Mouse (Mus musculus) mesoderm, embryonic 11.5 days (tissue): ENCODE data around the gene Abhd12.
"Not testable (repeated sequence)": the region's sequence is repeated elsewhere in the genome, so short reads cannot be mapped to it uniquely, and the experiment has no call there.

Experiments used
- DNase-seq: peaks from one replicate; pipeline ENCODE4 v3.0.0-alpha.2; 2012; ENCODE audit warnings: low read depth, low spot score

Gene Abhd12

GRCm38 (mm10) chr2:150904272-150904935 lies at the start of gene Abhd12:
TSS of gene Abhd12 (minus strand) at chr2:150904741.
- peak; percentile 97 for DNase-seq

- DNase-seq: no peak
These were observed 46.7 kb upstream of the Abhd12 start for GRCm38 (mm10) chr2:150951201-150951600.

DNA sequence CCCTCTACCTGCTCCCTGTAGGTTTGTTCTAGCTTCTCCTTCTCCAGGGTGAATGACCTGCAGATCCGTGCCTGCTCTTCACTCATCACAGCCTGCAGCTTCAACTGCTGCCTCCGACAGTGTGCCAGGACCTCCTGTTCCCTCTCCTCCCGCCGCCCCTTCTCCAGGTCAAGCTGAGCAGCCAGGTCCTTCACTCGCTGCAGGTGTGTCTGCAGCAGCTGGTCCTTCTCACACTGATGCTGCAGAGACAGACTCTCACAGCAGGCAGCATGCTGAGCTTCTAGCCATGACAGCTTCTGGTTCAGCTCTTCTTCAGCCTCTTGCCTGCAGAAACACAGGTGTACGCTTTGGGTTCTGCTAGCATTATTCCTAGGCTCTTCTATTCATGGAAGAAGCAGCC lies 45.5 kb upstream of the Abhd12 start:
- DNase-seq: no peak

DNA sequence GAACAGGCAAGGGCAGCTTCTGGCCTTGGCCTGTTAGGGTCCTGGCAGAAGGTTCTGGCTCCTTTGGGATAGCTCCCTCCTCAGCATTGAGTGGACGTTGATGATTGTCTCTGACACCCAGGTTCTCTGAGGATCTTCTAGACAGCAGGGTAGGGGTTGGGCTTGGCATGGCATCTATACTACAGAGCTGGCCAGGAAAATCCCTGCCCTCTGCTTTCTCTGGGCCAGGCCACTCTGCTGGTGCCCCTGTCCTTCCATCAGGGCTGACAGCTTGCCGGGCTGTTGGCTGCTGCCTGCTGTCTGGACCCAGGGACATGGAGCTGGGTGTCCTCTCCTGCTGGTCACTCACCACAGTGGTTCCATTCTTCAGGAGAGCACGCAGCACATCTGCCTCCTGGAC lies 45.1 kb upstream of the Abhd12 start:
- DNase-seq: no peak

GRCm38 (mm10) chr2:150948786-150949185 lies 44.2 kb upstream of the Abhd12 start:
- no peak for DNase-seq

DNA sequence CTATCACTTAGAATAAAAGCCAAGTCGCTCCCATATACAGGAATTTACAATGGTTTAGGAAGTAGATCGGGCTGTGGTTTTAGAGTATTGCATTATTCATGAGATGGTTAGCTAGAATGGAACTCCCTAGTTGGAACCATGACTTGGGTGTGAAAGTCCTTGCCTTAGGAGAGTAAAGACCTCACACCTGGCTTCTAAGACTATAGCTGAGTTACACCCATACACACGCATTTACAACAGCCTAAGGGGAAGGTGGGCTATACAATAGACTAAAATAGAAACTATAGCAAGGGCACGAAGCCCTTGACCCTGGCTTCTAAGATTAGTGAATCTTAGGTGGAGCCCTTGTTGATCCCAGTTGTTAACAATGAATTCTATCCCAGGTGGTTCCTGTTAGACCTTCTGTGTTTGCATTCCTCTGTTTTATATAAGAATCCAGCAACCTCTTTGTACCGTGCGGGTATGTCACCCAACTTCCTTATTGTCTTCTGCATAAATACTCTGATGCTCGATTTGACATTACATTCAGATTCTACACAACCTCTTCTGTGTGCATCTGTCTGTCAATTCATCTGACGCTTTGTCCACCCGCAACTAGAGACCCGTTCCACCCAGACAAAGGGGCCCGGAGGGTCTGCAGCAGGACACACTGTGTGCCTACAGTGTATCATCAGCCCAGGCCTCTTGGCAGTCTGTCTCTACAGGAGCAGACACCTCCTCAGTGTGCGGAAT lies 43.5 kb upstream of the Abhd12 start:
- DNase-seq: not testable (repeated sequence)

- DNase-seq: not testable (repeated sequence)
These were observed 42.8 kb upstream of the Abhd12 start for GRCm38 (mm10) chr2:150947341-150947740.

DNA sequence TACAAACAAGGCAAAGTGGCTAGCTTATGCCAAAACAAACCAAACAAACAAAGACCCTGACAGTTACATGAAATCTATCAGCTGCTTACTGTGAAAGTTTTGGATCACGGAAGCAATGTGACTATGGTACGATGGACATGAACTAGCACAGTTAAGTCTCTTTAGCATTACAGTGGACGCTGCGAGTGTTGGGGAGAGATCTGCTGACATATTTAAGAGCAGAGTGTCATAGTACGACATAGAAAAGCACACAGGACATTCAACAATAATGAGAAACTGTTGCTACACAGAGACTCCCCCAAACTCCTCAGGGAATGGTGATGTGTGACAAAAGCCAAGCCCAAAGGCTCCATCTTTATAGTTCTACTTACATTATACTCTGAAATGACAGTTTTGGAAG lies 39.5 kb upstream of the Abhd12 start:
- no peak for DNase-seq

- DNase-seq: no peak
These were observed 30.1 kb upstream of the Abhd12 start for GRCm38 (mm10) chr2:150934659-150935058.

- no peak for DNase-seq
These were observed 28.9 kb upstream of the Abhd12 start for GRCm38 (mm10) chr2:150933482-150933881.

DNA sequence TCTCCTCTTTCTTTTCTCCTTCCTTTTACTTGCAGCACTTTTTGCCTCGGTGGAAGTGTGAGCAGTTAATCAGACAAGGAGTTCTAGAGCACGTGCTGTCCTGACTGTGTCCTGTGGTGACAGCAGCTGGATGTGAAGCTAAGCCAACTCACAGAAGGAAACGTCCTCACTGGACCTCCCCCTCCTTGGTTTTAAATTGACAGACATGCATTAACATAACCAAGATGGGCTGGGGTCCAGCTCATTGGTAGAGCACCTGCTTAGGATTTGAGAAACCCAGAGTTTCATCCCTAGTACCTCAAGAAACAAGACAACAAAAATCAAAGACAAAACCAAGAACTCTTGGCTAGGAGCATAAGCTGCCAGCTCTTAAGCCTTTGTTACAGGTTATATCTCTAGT lies 26.3 kb upstream of the Abhd12 start:
- DNase-seq: no peak

- DNase-seq: no peak
These were observed 24.6 kb upstream of the Abhd12 start for GRCm38 (mm10) chr2:150929156-150929555.

DNA sequence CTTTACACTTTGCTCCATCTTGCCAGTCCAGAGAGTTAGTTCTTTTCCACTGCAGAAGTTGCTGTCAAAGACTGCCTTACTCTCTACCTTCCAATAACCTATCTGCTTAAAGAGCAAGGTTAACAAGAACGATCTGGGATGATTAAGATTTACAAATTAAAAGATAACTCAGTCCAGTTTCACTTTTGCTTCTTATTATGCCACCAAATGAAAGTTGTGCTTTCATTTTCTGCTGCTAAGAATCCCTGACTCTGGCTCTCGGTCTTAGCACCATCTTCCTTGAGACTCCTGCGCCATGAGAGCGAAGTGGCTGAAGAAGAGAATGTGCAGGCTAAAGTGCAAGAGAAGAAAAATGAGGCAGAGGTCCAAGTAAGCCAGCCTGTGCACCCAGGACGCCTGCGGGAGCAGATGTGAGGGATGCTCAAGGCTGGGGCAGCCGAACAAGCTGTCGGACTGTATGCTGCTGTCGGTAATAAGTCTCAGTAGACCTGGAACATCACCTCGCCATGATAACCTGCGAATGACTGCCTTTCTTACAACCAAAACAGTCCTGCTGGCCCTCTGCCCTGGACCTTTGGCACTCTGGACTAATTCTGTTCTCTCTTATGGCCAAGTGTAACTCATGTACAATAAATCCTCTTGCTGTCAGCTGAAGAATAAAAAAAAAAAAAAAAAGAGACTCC lies 22.6 kb upstream of the Abhd12 start:
- DNase-seq: no peak

- DNase-seq: no peak
These were observed 19.0 kb upstream of the Abhd12 start for GRCm38 (mm10) chr2:150923505-150923904.

DNA sequence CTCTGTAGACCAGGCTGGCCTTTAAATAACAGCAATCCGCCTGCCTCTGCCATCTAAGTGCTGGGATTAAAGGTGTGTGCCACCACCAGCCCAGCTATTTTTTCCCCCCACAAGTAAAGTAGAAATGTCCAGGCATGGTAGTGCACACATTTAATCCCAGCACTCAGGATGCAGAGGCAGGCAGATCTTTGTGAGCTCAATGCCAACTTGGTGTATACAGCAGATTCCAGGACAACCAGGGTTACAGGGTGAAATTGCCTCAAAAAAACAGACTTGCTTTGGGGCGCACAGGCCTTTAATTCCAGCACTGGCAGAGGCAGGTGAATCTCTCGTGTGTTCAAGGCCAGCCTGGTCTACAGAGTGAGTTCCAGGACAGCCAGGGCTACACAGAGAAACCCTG lies 18.5 kb upstream of the Abhd12 start:
- no peak for DNase-seq

DNA sequence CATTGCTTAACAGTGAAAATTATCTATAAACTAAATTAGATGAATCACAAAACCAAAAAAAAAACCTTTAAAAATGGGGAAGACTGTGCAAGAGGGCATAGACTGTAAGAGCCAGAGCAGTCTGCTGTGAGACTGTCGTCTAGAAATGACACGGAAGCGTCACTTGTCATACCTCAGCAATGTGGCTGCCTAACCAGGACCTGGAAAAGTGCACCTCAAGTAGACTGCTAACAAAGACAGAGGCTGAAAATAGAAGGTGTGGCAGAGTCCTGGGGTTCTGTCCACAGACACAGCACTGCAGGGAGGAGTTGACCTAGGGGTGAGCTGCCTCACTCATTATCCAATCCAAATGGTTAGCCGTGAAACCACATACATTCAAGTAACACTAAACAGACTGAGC lies 17.6 kb upstream of the Abhd12 start:
- DNase-seq: no peak

- DNase-seq: no peak
These were observed 17.2 kb upstream of the Abhd12 start for GRCm38 (mm10) chr2:150921697-150922096.

- no peak for DNase-seq
These were observed 16.0 kb upstream of the Abhd12 start for GRCm38 (mm10) chr2:150920543-150920942.

DNA sequence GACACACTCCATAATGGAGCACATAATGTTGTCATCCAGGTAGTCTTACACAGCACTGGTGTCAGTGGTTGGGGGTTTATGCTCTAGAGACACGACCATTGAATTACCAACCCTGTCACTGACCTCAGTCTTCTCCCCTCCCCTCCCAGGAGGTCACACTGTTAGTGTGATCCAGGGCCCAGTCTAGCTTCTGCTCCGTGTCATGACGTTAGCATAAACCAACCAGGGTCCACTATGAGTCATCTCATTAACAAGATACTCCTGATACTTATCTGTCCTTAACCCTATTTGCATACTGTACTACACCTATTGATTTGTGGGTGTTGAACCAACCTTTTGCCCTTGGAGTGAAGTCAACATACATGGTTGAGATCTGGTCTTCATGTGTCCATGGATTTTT lies 14.2 kb upstream of the Abhd12 start:
- DNase-seq: no peak

DNA sequence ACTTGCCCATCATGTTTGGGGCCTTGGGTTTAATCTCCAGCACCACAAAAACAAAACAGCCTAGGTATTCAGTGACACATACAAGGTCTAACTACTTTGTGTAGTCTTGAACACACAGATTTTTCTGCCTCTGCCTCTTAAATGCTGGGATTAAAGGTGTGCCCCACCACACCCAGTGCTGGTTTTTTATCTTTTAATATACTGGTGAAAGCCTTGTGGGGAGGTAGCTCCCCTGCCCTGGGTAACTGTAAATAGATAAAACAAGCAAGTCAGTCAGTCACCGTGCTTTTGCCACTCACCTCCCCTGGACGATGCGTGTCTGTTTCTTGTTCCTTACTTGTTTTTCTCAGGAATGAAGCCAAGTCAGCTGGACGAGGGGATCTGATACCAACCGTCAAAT lies 11.2 kb upstream of the Abhd12 start:
- DNase-seq: no peak

GRCm38 (mm10) chr2:150914781-150915515 lies 10.4 kb upstream of the Abhd12 start:
- DNase-seq: no peak

- no peak for DNase-seq
These were observed 5.8 kb upstream of the Abhd12 start for GRCm38 (mm10) chr2:150910295-150910881.
